Mouse (Mus musculus): ENCODE results near the gene Ppp2r5b. TPM values are rescaled to one million over a fixed set of nuclear protein-coding genes. Genes with fewer than 3 reads are reported as not detected.
A peak's percentile ranks its signal among the peaks of the same experiment; 100 is the strongest.

Gene Ppp2r5b
- polyA plus RNA-seq, 1 experiment from 2014 or later = 172 TPM

DNA sequence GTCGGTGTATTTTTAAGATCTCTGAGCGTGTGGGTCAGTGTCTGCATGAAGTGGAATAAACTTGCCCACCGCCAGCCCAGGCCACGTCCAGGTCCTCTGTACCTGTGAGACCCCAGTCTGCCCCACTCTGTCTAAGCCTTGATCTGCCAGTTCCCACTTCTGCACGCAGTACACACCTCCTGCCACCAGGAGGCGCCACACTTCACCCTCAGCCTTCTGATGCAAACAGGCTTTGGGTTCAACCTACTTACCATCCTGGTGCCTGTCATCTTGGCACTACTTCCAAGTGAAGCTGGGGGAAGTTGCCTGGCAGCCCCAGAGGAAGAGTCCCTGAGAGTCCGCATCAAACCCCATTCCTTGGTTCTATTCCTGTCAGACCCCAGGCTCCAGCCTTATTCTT lies 26.6 kb upstream of the Ppp2r5b start:
- TF ChIP-seq CTCF (IDR thresholded peaks at IDR 0.05) = no peak
- in situ Hi-C loops (cut with MboI; ENCODE audit: low pct_unique_long_range_greater_than_20kb) = no loop called here
- DNase-seq (ENCODE audit: low read depth, low spot score) = no peak
- H3K27me3 ChIP-seq = no peaks in the 10 kb centered on the region
- POLR2A ChIA-PET = interaction anchor here (0.7 kb wide), 1 partner anchor 12 kb away, joined by 3 read pairs; no protein-coding TSS in a partner anchor
- no peak for ATAC-seq
- CTCF ChIA-PET = interaction anchor here (0.6 to 2.1 kb wide), 12 partner anchors 10 to 79 kb away, joined by 3 to 14 read pairs (median 3); partner anchors contain the start of genes Atg2a, Ehd1, Map4k2 and Men1

DNA sequence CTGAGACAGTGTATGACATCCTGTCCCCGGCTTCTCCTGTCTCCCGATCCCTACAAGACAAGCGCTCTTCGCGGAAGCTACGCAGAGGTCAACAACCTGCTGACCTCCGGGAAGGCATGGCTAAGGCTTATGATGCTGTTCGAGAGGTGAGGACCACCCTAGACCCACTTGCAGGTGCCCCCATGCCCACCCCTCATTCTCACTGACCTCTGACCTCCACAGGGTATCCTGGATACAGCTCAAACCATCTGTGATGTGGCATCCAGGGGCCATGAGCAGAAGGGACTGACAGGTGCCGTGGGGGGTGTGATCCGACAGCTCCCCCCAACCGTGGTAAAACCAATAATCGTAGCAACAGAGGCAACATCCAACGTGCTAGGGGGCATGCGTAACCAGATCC lies 25.7 kb upstream of the Ppp2r5b start:
- ATAC-seq (no peak), DNase-seq (ENCODE audit: low read depth, low spot score) (no peak)
- ChIA-PET CTCF (interaction anchor here (0.7 to 4.6 kb wide), 7 partner anchors 10 to 74 kb away, joined by 3 to 16 read pairs (median 6); partner anchors contain the start of genes Atg2a, Ehd1 and Men1), POLR2A (no interaction called here)
- in situ Hi-C loops (cut with MboI; ENCODE audit: low pct_unique_long_range_greater_than_20kb) = no loop called here
- H3K27me3 ChIP-seq = no peaks in the 10 kb centered on the region
- no peak for TF ChIP-seq CTCF (IDR thresholded peaks at IDR 0.05)

DNA sequence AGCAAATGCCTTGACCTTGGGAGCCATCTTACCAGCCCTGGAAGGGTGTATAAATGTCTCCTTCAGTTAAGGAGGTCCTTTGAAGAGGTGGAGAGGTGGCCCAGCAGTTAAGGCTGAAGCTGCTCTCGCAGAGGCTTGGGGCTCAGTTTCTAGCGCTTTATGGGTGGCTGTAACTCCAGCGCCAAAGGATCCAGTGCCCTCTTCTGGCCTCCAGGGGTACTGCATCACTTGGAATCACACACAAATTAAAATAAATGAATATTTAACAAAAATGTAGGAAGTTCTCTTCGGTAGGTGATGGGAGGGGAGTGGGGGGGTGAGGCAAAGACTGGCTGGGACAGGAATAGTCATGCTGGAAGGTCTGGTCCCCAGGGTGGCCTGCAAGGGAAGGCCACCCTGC lies 25.3 kb upstream of the Ppp2r5b start:
- ATAC-seq (no peak), DNase-seq (ENCODE audit: low read depth, low spot score) (no peak)
- ChIA-PET POLR2A (no interaction called here), CTCF (interaction anchor here (1.0 to 4.6 kb wide), 6 partner anchors 10 to 74 kb away, joined by 3 to 16 read pairs (median 6); partner anchors contain the start of genes Atg2a, Ehd1 and Men1)
- in situ Hi-C loops (cut with MboI; ENCODE audit: low pct_unique_long_range_greater_than_20kb) = no loop called here
- H3K27me3 ChIP-seq = no peaks in the 10 kb centered on the region
- no peak for TF ChIP-seq CTCF (IDR thresholded peaks at IDR 0.05)

GRCm38 (mm10) chr19:6260428-6260827 lies 24.8 kb upstream of the Ppp2r5b start:
- no peak for TF ChIP-seq CTCF (IDR thresholded peaks at IDR 0.05)
- no peak for DNase-seq (ENCODE audit: low read depth, low spot score)
- no peak for ATAC-seq
- CTCF ChIA-PET = interaction anchor here (1.6 to 4.6 kb wide), 4 partner anchors 11 to 71 kb away, joined by 3 to 16 read pairs (median 8); partner anchors contain the start of genes Atg2a and Ehd1
- POLR2A ChIA-PET = no interaction called here
- no peaks in the 10 kb centered on the region for H3K27me3 ChIP-seq
- in situ Hi-C loops (cut with MboI; ENCODE audit: low pct_unique_long_range_greater_than_20kb) = no loop called here

DNA sequence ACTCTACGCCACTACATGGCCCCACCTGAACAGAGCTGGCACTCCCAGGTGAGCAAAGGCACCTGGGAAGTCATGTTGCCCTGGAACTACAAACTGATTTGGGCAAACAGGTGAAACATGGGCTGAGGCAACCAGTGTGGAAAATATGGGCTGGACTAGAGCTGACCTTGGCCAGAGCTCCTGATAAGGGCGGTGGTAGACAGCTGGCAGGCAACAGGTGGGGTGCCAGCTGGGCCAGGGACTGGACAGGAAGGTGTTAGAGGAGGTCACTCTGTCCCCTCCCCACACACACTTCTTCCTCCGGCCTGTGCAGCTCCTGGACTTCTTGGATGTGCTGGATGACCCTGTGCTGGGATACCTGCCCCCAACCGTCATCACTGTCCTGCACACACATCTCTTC lies 17.3 kb upstream of the Ppp2r5b start:
- no peaks in the 10 kb centered on the region for H3K27me3 ChIP-seq
- ChIA-PET CTCF (interaction anchor here (1.0 to 2.1 kb wide), 7 partner anchors 10 to 96 kb away, joined by 3 to 6 read pairs (median 4); partner anchors contain the start of genes Ehd1 and Ppp2r5b), POLR2A (interaction anchor here (1.2 kb wide), 1 partner anchor 19 kb away, joined by 5 read pairs; no protein-coding TSS in a partner anchor)
- no peak for DNase-seq (ENCODE audit: low read depth, low spot score)
- TF ChIP-seq CTCF (IDR thresholded peaks at IDR 0.05) = no peak
- no peak for ATAC-seq
- in situ Hi-C loops (cut with MboI; ENCODE audit: low pct_unique_long_range_greater_than_20kb) = no loop called here

DNA sequence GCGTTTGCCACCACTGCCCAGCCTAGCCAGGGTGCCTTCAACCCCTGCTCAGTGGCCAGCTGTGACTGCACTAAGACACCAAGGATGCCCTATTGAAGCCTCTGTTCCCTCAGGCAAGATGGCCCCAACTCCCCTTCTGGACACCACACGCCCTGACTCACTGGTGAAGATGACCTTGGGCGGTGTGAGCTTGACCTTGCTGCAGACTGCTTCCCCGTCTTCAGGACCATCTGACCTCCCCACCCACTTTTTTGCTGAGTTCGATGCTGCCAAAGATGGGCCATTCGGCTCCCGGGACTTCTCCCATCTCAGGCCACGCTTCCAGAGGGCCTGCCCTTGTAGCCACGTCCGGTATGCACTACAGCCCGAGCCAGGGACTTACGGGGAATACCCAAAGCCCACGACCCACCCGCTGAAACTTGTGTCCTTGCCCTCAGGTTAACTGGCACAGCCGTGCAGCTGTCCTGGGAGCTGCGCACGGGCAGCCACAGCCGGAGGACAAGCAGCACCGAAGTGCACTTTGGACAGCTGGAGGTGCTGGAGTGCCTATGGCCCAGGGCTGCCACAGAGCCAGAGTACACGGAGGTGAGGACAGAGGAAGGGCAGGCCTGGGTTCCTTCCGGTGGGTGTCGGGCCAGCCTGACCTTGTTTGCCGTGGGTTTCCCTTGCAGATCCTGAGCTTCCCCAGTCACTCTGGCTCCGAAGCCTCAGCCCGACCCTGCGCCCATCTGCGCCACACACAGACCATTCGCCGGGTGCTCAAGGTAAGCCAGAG lies 12.0 kb upstream of the Ppp2r5b start:
- no peaks in the 10 kb centered on the region for H3K27me3 ChIP-seq
- DNase-seq (ENCODE audit: low read depth, low spot score) (no peak), ATAC-seq (no peak)
- in situ Hi-C loops (cut with MboI; ENCODE audit: low pct_unique_long_range_greater_than_20kb) = no loop called here
- ChIA-PET CTCF (no interaction called here), POLR2A (no interaction called here)
- no peak for TF ChIP-seq CTCF (IDR thresholded peaks at IDR 0.05)

- no peaks in the 10 kb centered on the region for H3K27me3 ChIP-seq
- ATAC-seq = no peak
- in situ Hi-C loops (cut with MboI; ENCODE audit: low pct_unique_long_range_greater_than_20kb) = no loop called here
- DNase-seq (ENCODE audit: low read depth, low spot score) = no peak
- CTCF ChIA-PET = no interaction called here
- POLR2A ChIA-PET = no interaction called here
- TF ChIP-seq CTCF (IDR thresholded peaks at IDR 0.05) = no peak
Observed at GRCm38 (mm10) chr19:6245806-6246205, 10.1 kb upstream of the Ppp2r5b start.

DNA sequence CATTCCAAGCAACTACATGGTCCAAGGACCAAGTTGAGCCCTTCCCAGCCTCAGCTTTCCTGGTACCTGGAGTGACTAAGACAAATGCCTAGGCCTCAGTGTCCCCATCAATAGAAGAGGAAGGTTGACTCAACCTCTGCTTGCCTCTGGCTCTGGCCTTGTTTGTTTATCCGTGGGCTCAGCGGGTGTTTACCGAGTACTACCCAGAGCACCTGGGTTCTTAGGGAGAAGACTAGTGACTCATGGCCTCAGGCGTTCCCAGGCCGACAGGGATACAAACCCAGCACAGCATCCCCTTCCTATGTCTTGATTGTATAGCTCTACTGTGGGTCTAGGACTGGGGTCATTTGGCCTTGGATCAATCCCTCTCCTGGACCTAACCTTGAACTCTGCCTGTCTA lies 7.6 kb upstream of the Ppp2r5b start:
- in situ Hi-C loops (cut with MboI; ENCODE audit: low pct_unique_long_range_greater_than_20kb) = no loop called here
- POLR2A ChIA-PET = no interaction called here
- H3K27me3 ChIP-seq = no peaks in the 10 kb centered on the region
- CTCF ChIA-PET = interaction anchor here (1.5 to 2.2 kb wide), 2 partner anchors 11 to 18 kb away, joined by 5 to 6 read pairs; no protein-coding TSS in a partner anchor
- ATAC-seq (no peak), DNase-seq (ENCODE audit: low read depth, low spot score) (no peak)
- no peak for TF ChIP-seq CTCF (IDR thresholded peaks at IDR 0.05)

- peak; percentile 15 for ATAC-seq
Observed at GRCm38 (mm10) chr19:6242281-6242680, 6.6 kb upstream of the Ppp2r5b start.

GRCm38 (mm10) chr19:6241274-6242107 lies 5.8 kb upstream of the Ppp2r5b start, which contains the start of gene Atg2a:
Gene Atg2a, plus strand, starts transcription at chr19:6241668.
- TF ChIP-seq CTCF (IDR thresholded peaks at IDR 0.05) = no peak
- DNase-seq (ENCODE audit: low read depth, low spot score) (peak; percentile 98), ATAC-seq (peak; percentile 85)
- in situ Hi-C loops (cut with MboI; ENCODE audit: low pct_unique_long_range_greater_than_20kb) = no loop called here
- CTCF ChIA-PET = interaction anchor here (0.8 to 2.2 kb wide), 7 partner anchors 10 to 100 kb away, joined by 3 to 6 read pairs (median 3); partner anchors contain the start of gene Arl2
- POLR2A ChIA-PET = interaction anchor here (0.6 to 1.5 kb wide), 7 partner anchors 9 to 45 kb away, joined by 3 to 7 read pairs (median 4); no protein-coding TSS in a partner anchor
- H3K27me3 ChIP-seq = no peaks in the 10 kb centered on the region

More at GRCm38 (mm10) chr19:6242281-6242680, 6.6 kb upstream of the Ppp2r5b start:
- ChIA-PET POLR2A (interaction anchor here (0.7 to 1.5 kb wide), 4 partner anchors 9 to 36 kb away, joined by 3 to 4 read pairs (median 3); no protein-coding TSS in a partner anchor), CTCF (interaction anchor here (1.0 to 2.2 kb wide), 5 partner anchors 11 to 101 kb away, joined by 3 to 6 read pairs (median 3); partner anchors contain the start of gene Arl2)
- in situ Hi-C loops (cut with MboI; ENCODE audit: low pct_unique_long_range_greater_than_20kb) = no loop called here
- DNase-seq (ENCODE audit: low read depth, low spot score) = no peak
- no peak for TF ChIP-seq CTCF (IDR thresholded peaks at IDR 0.05)
- H3K27me3 ChIP-seq = no peaks in the 10 kb centered on the region

All from Patski (cell line).